Mouse (Mus musculus): ENCODE results near the gene Fat3. TPM values are rescaled to one million over a fixed set of nuclear protein-coding genes. Genes with fewer than 3 reads are reported as not detected.
A peak's percentile ranks its signal among the peaks of the same experiment; 100 is the strongest.

Gene Fat3
- polyA plus RNA-seq, 1 experiment = 42.0 TPM

DNA sequence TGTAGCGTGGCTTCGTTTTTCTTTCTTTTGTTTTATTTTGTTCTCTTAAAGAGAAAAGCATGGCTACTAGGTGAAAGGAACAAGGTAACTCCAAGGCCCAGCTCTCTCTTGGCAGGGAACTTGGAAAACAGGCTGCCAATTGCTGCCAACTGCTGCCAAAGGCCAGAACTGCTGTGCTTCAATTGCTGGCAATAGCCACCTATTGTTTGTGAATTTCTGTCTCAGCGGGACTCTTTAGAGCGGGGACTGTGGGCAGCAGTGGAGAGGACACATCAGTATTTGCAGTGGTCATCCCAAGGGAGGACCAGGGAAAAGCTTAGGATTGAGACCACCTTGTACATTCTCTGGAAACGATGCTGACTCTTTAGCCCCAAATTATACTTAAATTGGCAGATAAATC, 279.2 kb downstream of the Fat3 start:
- no peak for TF ChIP-seq CTCF (IDR thresholded peaks at IDR 0.05; ENCODE audit: borderline replicate concordance, extremely low read depth, insufficient read depth, insufficient read length)
- no peak for TF ChIP-seq POLR2A (IDR thresholded peaks at IDR 0.05; ENCODE audit: borderline replicate concordance, extremely low read depth, insufficient read depth, insufficient read length, poor library complexity, severe bottlenecking)
- DNase-seq (ENCODE audit: low read depth) = peak; percentile 90

DNA sequence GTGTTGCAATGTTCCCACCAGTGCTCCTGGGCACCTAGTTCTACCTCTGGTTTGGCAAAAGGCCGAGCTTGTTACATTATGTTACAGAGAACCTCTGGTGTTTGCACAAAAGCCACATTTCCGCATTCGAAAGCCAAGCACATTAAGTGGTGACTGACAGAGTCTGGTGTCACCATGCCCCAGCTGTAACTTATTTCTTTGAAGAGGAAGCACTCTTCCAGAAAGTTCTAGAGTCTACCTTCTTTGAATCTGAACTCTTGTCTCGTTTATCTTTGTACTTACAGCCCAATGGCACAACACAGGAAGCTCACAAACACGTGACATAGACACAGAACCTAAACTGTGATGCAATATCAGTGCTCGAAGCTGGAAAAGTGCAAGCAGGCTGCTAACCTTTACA, 284.9 kb downstream of the Fat3 start:
- no peak for TF ChIP-seq POLR2A (IDR thresholded peaks at IDR 0.05; ENCODE audit: borderline replicate concordance, extremely low read depth, insufficient read depth, insufficient read length, poor library complexity, severe bottlenecking)
- TF ChIP-seq CTCF (IDR thresholded peaks at IDR 0.05; ENCODE audit: borderline replicate concordance, extremely low read depth, insufficient read depth, insufficient read length) = no peak
- DNase-seq (ENCODE audit: low read depth) = no peak

DNA sequence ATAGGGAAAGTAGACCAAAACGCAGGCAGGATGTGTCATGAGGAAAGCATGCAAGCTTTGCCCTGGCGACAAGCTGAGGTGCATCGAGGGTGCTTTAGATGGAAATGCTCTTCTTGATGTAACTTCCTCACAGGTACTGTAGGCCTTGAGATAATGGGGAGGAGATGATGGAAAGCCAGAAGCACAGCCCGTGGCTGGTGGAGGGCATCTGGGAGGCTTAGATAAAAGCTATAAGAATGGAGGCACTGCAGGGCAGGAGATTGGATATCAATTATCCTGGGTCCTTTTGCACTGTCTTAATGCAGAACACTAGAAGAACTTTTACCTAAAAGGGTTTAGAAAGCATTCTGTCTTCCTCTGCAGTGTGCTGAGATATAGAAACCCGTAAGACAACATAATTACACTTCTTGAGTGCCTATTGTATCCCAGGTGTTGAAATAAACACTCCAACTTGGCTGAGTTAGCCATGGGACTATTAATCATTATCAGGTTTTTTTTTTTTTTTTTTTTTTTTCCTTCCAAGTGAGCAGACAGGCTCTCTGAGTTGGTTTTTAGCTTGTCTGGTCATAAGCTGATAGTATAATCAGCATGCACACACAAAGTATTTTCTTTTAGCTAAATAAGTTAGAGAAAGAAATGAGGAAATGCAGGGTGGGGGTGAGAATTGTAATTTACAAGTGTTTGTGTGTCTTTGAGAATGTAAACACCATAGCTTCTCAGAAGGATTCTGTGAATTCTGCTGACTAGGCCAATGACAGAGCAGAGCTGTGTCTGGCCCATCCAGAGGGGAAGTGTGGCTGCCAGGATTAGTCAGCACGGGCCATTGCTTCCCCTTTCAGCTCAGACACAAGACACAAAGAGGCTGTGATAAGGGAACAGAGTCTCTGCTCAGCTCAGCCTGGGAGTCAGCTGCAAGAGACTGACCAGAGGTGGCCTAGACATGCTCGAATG, 286.1 kb downstream of the Fat3 start:
- TF ChIP-seq POLR2A (IDR thresholded peaks at IDR 0.05; ENCODE audit: borderline replicate concordance, extremely low read depth, insufficient read depth, insufficient read length, poor library complexity, severe bottlenecking) (no peak), CTCF (IDR thresholded peaks at IDR 0.05; ENCODE audit: borderline replicate concordance, extremely low read depth, insufficient read depth, insufficient read length) (no peak)
- peak; percentile 86 for DNase-seq (ENCODE audit: low read depth)

DNA sequence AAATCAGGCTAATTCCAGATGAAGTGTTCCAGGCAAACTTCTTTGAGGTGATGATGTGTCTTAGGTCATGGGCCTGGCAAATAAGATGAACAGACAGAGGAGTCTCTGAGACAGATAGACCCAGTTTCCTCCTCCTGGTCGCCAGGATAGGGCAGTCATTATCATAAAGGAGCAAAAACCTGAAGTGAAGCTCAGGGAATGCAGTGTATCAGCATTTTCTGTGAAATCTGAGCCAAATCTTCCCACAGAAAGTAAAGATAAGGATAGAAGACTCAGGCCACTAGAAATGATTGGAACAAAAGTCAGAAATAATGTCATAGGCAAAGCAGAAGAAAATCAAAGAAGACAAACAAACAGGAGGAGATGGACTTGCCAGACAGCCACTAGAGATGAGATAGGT, 287.8 kb downstream of the Fat3 start:
- no peak for TF ChIP-seq CTCF (IDR thresholded peaks at IDR 0.05; ENCODE audit: borderline replicate concordance, extremely low read depth, insufficient read depth, insufficient read length)
- no peak for TF ChIP-seq POLR2A (IDR thresholded peaks at IDR 0.05; ENCODE audit: borderline replicate concordance, extremely low read depth, insufficient read depth, insufficient read length, poor library complexity, severe bottlenecking)

DNA sequence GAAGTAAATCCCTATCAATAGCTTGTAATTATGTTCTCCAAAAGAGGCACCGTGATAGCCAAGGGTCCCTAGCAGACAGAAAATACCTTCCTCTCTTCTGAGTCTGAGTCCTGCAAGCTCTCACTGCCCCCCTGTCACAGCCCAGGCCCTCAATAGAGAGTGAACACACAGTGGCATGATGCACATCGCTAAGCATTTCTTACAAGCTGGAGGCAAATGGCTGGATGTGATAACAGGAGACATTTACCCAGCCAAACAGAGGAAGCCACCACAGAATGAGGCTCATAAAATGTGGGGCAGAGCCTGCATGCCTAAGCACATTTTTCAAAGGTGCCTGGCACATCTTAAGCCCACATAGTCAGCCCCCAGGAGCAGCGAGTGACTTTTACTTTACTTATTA, 288.5 kb downstream of the Fat3 start:
- DNase-seq (ENCODE audit: low read depth) = peak; percentile 58
- no peak for TF ChIP-seq POLR2A (IDR thresholded peaks at IDR 0.05; ENCODE audit: borderline replicate concordance, extremely low read depth, insufficient read depth, insufficient read length, poor library complexity, severe bottlenecking)
- TF ChIP-seq CTCF (IDR thresholded peaks at IDR 0.05; ENCODE audit: borderline replicate concordance, extremely low read depth, insufficient read depth, insufficient read length) = no peak

More for the DNA sequence above, 287.8 kb downstream of the Fat3 start:
- DNase-seq (ENCODE audit: low read depth) = no peak

DNA sequence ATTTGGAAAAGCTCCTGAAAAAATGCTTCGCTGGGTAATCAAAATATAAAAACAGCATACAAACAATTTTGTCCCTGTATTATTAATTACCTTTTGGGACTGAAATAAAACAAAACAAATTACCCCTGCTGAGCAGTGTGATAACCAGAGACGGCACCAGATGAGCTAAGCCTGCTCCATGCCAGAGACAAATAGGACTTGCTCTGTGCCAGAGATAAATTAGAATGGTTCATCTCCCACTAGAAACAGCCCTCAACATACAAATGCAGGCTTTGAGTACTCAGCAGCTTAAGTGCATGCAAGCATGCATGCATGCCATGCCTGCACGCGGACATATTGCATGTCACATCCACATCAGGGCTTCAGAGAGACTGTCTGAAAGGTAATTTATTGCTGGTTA, 288.9 kb downstream of the Fat3 start:
- peak; percentile 66 for DNase-seq (ENCODE audit: low read depth)

DNA sequence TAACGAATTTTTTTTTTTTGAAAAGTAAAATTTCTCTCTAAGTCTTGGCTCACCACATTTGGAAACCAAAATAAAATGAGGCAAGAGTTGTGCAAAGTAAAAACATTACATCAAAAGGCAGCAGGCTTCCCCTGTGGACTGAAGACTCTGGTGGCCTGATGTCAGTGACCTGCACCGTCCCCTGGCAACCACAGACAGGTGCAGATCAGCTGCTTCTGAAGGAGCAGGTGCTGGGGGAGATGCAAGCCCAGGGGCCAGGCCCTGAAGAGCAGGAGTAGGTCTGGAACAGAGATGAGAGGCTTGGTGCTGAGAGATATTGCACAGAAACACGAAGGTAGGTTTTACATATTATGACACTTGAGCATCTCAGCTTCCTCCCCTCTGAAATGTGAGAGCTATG, 289.6 kb downstream of the Fat3 start:
- TF ChIP-seq CTCF (IDR thresholded peaks at IDR 0.05; ENCODE audit: borderline replicate concordance, extremely low read depth, insufficient read depth, insufficient read length) (no peak), POLR2A (IDR thresholded peaks at IDR 0.05; ENCODE audit: borderline replicate concordance, extremely low read depth, insufficient read depth, insufficient read length, poor library complexity, severe bottlenecking) (no peak)
- DNase-seq (ENCODE audit: low read depth) = no peak

More for the DNA sequence above, 288.9 kb downstream of the Fat3 start:
- TF ChIP-seq POLR2A (IDR thresholded peaks at IDR 0.05; ENCODE audit: borderline replicate concordance, extremely low read depth, insufficient read depth, insufficient read length, poor library complexity, severe bottlenecking) (no peak), CTCF (IDR thresholded peaks at IDR 0.05; ENCODE audit: borderline replicate concordance, extremely low read depth, insufficient read depth, insufficient read length) (no peak)

DNA sequence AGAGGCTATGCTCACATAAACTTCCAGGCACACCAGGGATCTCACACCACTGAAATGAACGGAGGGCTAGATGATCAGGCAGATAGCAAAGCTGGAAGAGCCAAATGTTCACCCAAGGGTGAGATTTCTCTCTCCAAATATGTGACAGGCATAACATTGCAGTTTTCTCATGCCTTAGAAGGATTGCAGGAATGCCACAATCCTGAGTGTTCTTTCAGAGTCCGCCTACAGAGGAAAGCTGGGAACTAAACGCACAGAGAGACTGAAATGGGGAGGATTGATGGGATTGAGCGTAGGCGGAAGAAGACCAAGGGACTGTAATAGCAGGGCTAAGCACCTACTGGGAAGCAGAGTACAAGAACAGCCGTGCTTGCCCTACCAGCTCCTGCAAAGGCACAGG, 298.8 kb downstream of the Fat3 start:
- TF ChIP-seq CTCF (IDR thresholded peaks at IDR 0.05; ENCODE audit: borderline replicate concordance, extremely low read depth, insufficient read depth, insufficient read length) (no peak), POLR2A (IDR thresholded peaks at IDR 0.05; ENCODE audit: borderline replicate concordance, extremely low read depth, insufficient read depth, insufficient read length, poor library complexity, severe bottlenecking) (no peak)
- peak; percentile 28 for DNase-seq (ENCODE audit: low read depth)

DNA sequence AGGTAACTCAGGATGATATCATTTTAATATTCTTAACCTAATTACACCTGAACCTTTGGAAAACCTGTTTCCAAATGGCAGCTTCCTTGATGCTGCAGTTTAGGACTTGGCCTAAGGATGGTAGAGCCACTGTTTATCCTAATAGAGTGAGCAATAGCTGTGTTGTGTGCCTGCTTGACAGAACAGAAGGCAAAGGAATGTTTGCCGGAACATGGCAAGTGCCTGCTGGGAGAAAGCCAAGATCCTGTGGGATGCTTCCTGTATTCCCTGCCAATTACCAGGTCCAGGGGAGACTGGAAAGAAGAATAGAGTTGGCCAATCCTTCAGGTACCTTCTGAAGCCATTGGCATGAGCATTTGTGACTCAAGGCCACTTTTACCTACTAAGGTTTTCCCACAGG, 300.1 kb downstream of the Fat3 start:
- DNase-seq (ENCODE audit: low read depth) = peak; percentile 76
- TF ChIP-seq CTCF (IDR thresholded peaks at IDR 0.05; ENCODE audit: borderline replicate concordance, extremely low read depth, insufficient read depth, insufficient read length) (no peak), POLR2A (IDR thresholded peaks at IDR 0.05; ENCODE audit: borderline replicate concordance, extremely low read depth, insufficient read depth, insufficient read length, poor library complexity, severe bottlenecking) (no peak)

DNA sequence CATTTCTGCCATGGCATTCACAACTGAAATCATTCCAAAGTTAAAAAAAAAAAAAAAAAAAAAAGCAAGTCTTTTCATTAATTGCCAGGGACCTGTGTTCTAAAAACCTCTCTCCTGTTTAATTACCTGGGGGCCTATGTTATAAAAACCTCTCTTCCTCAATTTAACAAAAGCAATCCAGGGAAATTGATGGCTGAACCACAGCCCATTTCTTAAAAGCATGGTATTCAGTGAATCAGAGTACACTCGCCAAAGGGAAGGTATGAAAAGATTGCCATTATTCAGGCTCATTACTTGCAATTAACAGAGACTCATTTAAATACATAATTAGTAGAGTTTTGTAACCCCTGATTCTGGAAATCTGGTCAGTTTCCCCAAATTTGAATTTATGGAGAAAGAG, 314.6 kb downstream of the Fat3 start:
- TF ChIP-seq POLR2A (IDR thresholded peaks at IDR 0.05; ENCODE audit: borderline replicate concordance, extremely low read depth, insufficient read depth, insufficient read length, poor library complexity, severe bottlenecking) (no peak), CTCF (IDR thresholded peaks at IDR 0.05; ENCODE audit: borderline replicate concordance, extremely low read depth, insufficient read depth, insufficient read length) (no peak)

DNA sequence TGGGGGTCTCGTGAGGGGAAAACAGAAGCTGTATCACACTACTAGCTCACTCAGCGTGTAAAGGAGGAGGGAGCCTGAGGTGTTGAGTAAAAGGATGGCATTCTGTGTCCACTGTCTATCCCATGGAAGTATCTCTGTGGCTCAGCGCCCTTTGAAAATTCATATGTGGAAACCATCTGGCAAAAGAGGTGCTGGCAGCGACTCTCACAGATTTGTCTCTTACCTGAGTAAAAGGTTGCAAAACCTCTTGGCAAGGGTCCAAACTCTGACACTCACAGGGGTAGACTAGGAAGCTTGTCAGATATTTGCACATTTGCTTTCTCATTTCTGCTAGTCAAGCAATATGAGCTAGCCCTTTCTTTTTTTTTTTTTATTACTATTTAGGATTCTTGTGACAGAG, 331.8 kb downstream of the Fat3 start:
- no peak for TF ChIP-seq CTCF (IDR thresholded peaks at IDR 0.05; ENCODE audit: borderline replicate concordance, extremely low read depth, insufficient read depth, insufficient read length)
- no peak for TF ChIP-seq POLR2A (IDR thresholded peaks at IDR 0.05; ENCODE audit: borderline replicate concordance, extremely low read depth, insufficient read depth, insufficient read length, poor library complexity, severe bottlenecking)
- DNase-seq (ENCODE audit: low read depth) = no peak

More for the DNA sequence above, 314.6 kb downstream of the Fat3 start:
- DNase-seq (ENCODE audit: low read depth) = peak; percentile 81

DNA sequence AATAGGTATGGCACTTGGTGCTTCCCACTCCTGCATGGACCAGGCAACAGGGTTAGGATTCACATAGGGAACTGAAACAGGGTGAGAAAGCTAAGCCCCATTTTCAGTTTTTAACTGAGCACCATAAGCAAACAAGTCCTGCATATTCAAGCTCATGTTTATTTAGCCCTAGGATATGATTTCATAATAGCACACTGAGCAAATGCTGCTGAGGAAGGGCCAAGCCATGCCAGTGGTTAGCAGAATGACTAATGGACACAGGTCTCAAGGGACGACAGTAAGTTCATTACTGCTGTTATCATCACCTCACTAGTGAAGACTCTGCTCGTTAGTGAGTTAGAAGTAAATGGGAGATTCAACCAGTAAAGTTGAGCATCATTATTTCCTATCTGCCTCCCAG, 333.0 kb downstream of the Fat3 start:
- no peak for TF ChIP-seq POLR2A (IDR thresholded peaks at IDR 0.05; ENCODE audit: borderline replicate concordance, extremely low read depth, insufficient read depth, insufficient read length, poor library complexity, severe bottlenecking)
- no peak for TF ChIP-seq CTCF (IDR thresholded peaks at IDR 0.05; ENCODE audit: borderline replicate concordance, extremely low read depth, insufficient read depth, insufficient read length)
- no peak for DNase-seq (ENCODE audit: low read depth)

All from brain, embryonic 14.5 days (tissue).